ENCODE assay signal across 13 mouse cellular contexts in genomic region chr1:134755548-134756189, GRCm38 (mm10).
DNase-seq lines count a peak whose midpoint lies in the region; ATAC-seq and TF ChIP-seq lines count a peak whose summit lies in the region.
"Had no signal": no experiment of that assay in that cellular context is flagged by ENCODE, and none has a peak within 500 bp of the region (broad histone marks: within the 10 kb centered on the region; RNA-seq: fewer than 3 reads in every experiment).

No protein-coding gene starts in this region.

- no peaks in the 10 kb centered on the region for H3K79me2 ChIP-seq in heart, adult 2 months (replicated peaks; ENCODE audit: control insufficient read depth, insufficient read depth, low read length)

- H3K4me2 ChIP-seq in intestine, embryonic 16.5 days (ENCODE audit: low read depth, low read length) = no peak overlapping the region
- H3K4me2 ChIP-seq in neural tube, embryonic 15.5 days = no peak overlapping the region
- H3K4me2 ChIP-seq: heart, embryonic 12.5 days had no signal

- H3K4me1 ChIP-seq in heart, adult 2 months (ENCODE audit: control insufficient read depth, insufficient read depth, low read length) = peaks cover 15% of the 10 kb centered on the region
- peaks cover 10% of the 10 kb centered on the region for H3K4me1 ChIP-seq in lung, adult 2 months (ENCODE audit: control insufficient read depth, insufficient read depth, low read length)
- peaks cover 31% of the 10 kb centered on the region for H3K4me1 ChIP-seq in intestine, embryonic 16.5 days (ENCODE audit: control insufficient read depth, insufficient read depth, low read length)
- peaks cover 37% of the 10 kb centered on the region for H3K4me1 ChIP-seq in neural tube, embryonic 15.5 days

- no peak for TF ChIP-seq POLR2A in heart, adult 2 months (IDR thresholded peaks at IDR 0.05; ENCODE audit: insufficient read depth, low read depth, low read length)
- TF ChIP-seq POLR2A in lung, adult 2 months (IDR thresholded peaks at IDR 0.05; ENCODE audit: borderline replicate concordance, extremely low read depth, low read depth, low read length) = no peak

- DNase-seq in heart, adult 2 months = no peak
- no peak for DNase-seq in heart, postnatal 4 days
- peak; percentile 29 for DNase-seq in lung, adult 2 months
- DNase-seq in lung, postnatal 14 days = no peak
- no peak for DNase-seq in urinary bladder, adult 18-20 months (ENCODE audit: low spot score in 2 of 2)
- DNase-seq: cerebellum, adult 11 months; liver, postnatal 0 days; right cerebral cortex, postnatal 4 days; thymus, adult 2 months had no signal

- WGBS in heart, adult 2 months = 68% methylated on average over 13 of the region's 13 CpGs
- WGBS in lung, adult 2 months = 45% methylated on average over 13 of the region's 13 CpGs
- WGBS in intestine, embryonic 16.5 days = 59% methylated on average over 13 of the region's 13 CpGs
- WGBS in neural tube, embryonic 15.5 days = 58% methylated on average over 13 of the region's 13 CpGs

- H3K9me3 ChIP-seq in intestine, embryonic 16.5 days (ENCODE audit: control insufficient read depth, low read length) = no peaks in the 10 kb centered on the region
- no peaks in the 10 kb centered on the region for H3K9me3 ChIP-seq in neural tube, embryonic 15.5 days (replicated peaks)
- H3K9me3 ChIP-seq: heart, embryonic 12.5 days had no signal

- no peak for ATAC-seq in intestine, embryonic 16.5 days
- no peak for ATAC-seq in neural tube, embryonic 15.5 days (ENCODE audit: low FRiP score)
- ATAC-seq: liver, postnatal 0 days had no signal

- TF ChIP-seq EP300 in heart, adult 2 months (IDR thresholded peaks at IDR 0.05; ENCODE audit: insufficient read depth, low read depth, low read length) = no peak

- H3K36me3 ChIP-seq in heart, adult 2 months (ENCODE audit: control insufficient read depth, insufficient read depth, low read length) = peaks cover 6% of the 10 kb centered on the region; the same call in 1 of the 2 replicates
- no peaks in the 10 kb centered on the region for H3K36me3 ChIP-seq in intestine, embryonic 16.5 days (ENCODE audit: control insufficient read depth, insufficient read depth, low read length)
- peaks cover 12% of the 10 kb centered on the region for H3K36me3 ChIP-seq in neural tube, embryonic 15.5 days

- no peaks in the 10 kb centered on the region for H3K27me3 ChIP-seq in heart, adult 2 months (ENCODE audit: control insufficient read depth, insufficient read depth, low read length)
- no peaks in the 10 kb centered on the region for H3K27me3 ChIP-seq in intestine, embryonic 16.5 days (replicated peaks; ENCODE audit: control insufficient read depth, insufficient read depth, low read length)
- no peaks in the 10 kb centered on the region for H3K27me3 ChIP-seq in neural tube, embryonic 15.5 days (replicated peaks)
- H3K27me3 ChIP-seq: heart, embryonic 12.5 days had no signal

- H3K4me3 ChIP-seq in heart, adult 2 months = no peak overlapping the region
- H3K4me3 ChIP-seq in lung, adult 2 months (replicated peaks; ENCODE audit: extremely low read depth, low read depth, low read length) = no peak overlapping the region
- no peak overlapping the region for H3K4me3 ChIP-seq in intestine, embryonic 16.5 days (ENCODE audit: low read length)
- no peak overlapping the region for H3K4me3 ChIP-seq in neural tube, embryonic 15.5 days (replicated peaks)
- H3K4me3 ChIP-seq: heart, embryonic 12.5 days; myocyte had no signal

- intact Hi-C loops in heart, adult 2 months (cut with DNase I) = no loop called here

- no peak for TF ChIP-seq CTCF in heart, adult 2 months (IDR thresholded peaks at IDR 0.05)
- no peak for TF ChIP-seq CTCF in lung, adult 2 months (IDR thresholded peaks at IDR 0.05; ENCODE audit: insufficient read depth, low read length)

- no peak overlapping the region for H3K9ac ChIP-seq in heart, adult 2 months (ENCODE audit: low read depth, low read length)
- 0 out of 2 replicates have a peak overlapping the region, but pooled peaks have one; percentile 4 for H3K9ac ChIP-seq in intestine, embryonic 16.5 days (ENCODE audit: low read depth, low read length)
- no peak overlapping the region for H3K9ac ChIP-seq in neural tube, embryonic 15.5 days (replicated peaks)
- H3K9ac ChIP-seq: heart, embryonic 12.5 days; liver, postnatal 0 days had no signal

- H3K27ac ChIP-seq in heart, adult 2 months = peak overlapping the region; percentile 12; the same call in 1 of the 2 replicates
- peak overlapping the region; percentile 32; the same call in 1 of the 2 replicates for H3K27ac ChIP-seq in intestine, embryonic 16.5 days (ENCODE audit: low read length)
- peak overlapping the region; percentile 75 for H3K27ac ChIP-seq in neural tube, embryonic 15.5 days (replicated peaks)

Comparison
In these comparisons a context has a peak if more than half of its experiments do, and no peak if none do; other contexts are left out.
1. H3K27ac ChIP-seq: peak in every context shown above with its lines; median percentile 75 in neural tube, embryonic 15.5 days; 32 in intestine, embryonic 16.5 days; 12 in heart, adult 2 months.